8 mouse cellular contexts compared by ENCODE assay signal in genomic region chr10:81350351-81351063, GRCm38 (mm10). TPM values are rescaled to one million over a fixed set of nuclear protein-coding genes. Genes with fewer than 3 reads are reported as not detected.
DNase-seq lines count a peak whose midpoint lies in the region; ATAC-seq and TF ChIP-seq lines count a peak whose summit lies in the region.

Hmg20b (minus strand) TSS chr10:81350480.

- H3K27me3 ChIP-seq in G1E (ENCODE audit: insufficient read depth, low read length) = no peaks in the 10 kb centered on the region; the same call in 1 of the 2 replicates
- H3K27me3 ChIP-seq in forebrain, embryonic 16.5 days (replicated peaks; ENCODE audit: control insufficient read depth, insufficient read depth, low read length) = peaks cover 2% of the 10 kb centered on the region; the same call in 1 of the 2 replicates
- H3K27me3 ChIP-seq in lung, embryonic 14.5 days (ENCODE audit: insufficient read depth, low read length) = no peaks in the 10 kb centered on the region
- H3K27me3 ChIP-seq in thymus, adult 2 months (ENCODE audit: control insufficient read depth, insufficient read depth, low read length) = no peaks in the 10 kb centered on the region

- H3K36me3 ChIP-seq in G1E (replicated peaks) = peaks cover 35% of the 10 kb centered on the region
- H3K36me3 ChIP-seq in forebrain, embryonic 16.5 days (ENCODE audit: control insufficient read depth, insufficient read depth) = no peaks in the 10 kb centered on the region
- peaks cover 21% of the 10 kb centered on the region for H3K36me3 ChIP-seq in lung, embryonic 14.5 days (ENCODE audit: insufficient read depth)
- H3K36me3 ChIP-seq in thymus, adult 2 months (ENCODE audit: control insufficient read depth, insufficient read depth, low read length) = no peaks in the 10 kb centered on the region

- H3K9me3 ChIP-seq in G1E (replicated peaks) = no peaks in the 10 kb centered on the region
- no peaks in the 10 kb centered on the region for H3K9me3 ChIP-seq in forebrain, embryonic 16.5 days (ENCODE audit: control insufficient read depth, low read length)
- H3K9me3 ChIP-seq in lung, embryonic 14.5 days (ENCODE audit: low read depth, low read length) = no peaks in the 10 kb centered on the region

- H3K4me3 ChIP-seq in G1E (ENCODE audit: low read depth, low read length) = peak within 1 kb of the TSS; percentile 97
- peak within 1 kb of the TSS; percentile 70 for H3K4me3 ChIP-seq in forebrain, embryonic 16.5 days (replicated peaks; ENCODE audit: low read length)
- peak within 1 kb of the TSS; percentile 84 for H3K4me3 ChIP-seq in layer of hippocampus, adult 2 months
- peak within 1 kb of the TSS; percentile 79 for H3K4me3 ChIP-seq in lung, embryonic 14.5 days (ENCODE audit: low read depth, low read length)
- H3K4me3 ChIP-seq in olfactory bulb, adult 2 months (ENCODE audit: insufficient read depth, low read depth, low read length) = peak within 1 kb of the TSS; percentile 61
- peak within 1 kb of the TSS; percentile 60 for H3K4me3 ChIP-seq in thymus, adult 2 months (ENCODE audit: control insufficient read depth, insufficient read depth, low read length)

- peak within 1 kb of the TSS; percentile 58; the same call in 1 of the 2 replicates for H3K27ac ChIP-seq in forebrain, embryonic 16.5 days (ENCODE audit: low read length)
- peak within 1 kb of the TSS; percentile 92 for H3K27ac ChIP-seq in layer of hippocampus, adult 2 months
- peak within 1 kb of the TSS; percentile 81 for H3K27ac ChIP-seq in lung, embryonic 14.5 days (ENCODE audit: low read depth)
- H3K27ac ChIP-seq in olfactory bulb, adult 2 months (ENCODE audit: insufficient read depth, low read depth, low read length) = 0 out of 2 replicates have a peak within 1 kb of the TSS, but pooled peaks have one; percentile 48
- peak within 1 kb of the TSS; percentile 26; the same call in 1 of the 2 replicates for H3K27ac ChIP-seq in thymus, adult 2 months (ENCODE audit: control insufficient read depth, insufficient read depth, low read length)

- intact Hi-C loops in heart, postnatal 36 days (cut with DNase I) = no loop called here

- DNase-seq in G1E (ENCODE audit: low spot score) = peak; percentile 94
- peak; percentile 99 to 100 for DNase-seq in cerebellum, adult 18-20 months
- peak; percentile 98 for DNase-seq in heart, postnatal 36 days
- peak; percentile 99 to 100 for DNase-seq in layer of hippocampus, adult 2 months (ENCODE audit: low spot score in 2 of 2)
- peak; percentile 99 for DNase-seq in lung, embryonic 14.5 days
- DNase-seq in thymus, adult 2 months = peak; percentile 99

- peak; percentile 91 for ATAC-seq in G1E (ENCODE audit: extremely low read depth, insufficient number of reproducible peaks, low FRiP score, poor library complexity, severe bottlenecking)
- peak; percentile 96 for ATAC-seq in forebrain, embryonic 16.5 days
- peak; percentile 94 for ATAC-seq in lung, embryonic 14.5 days (ENCODE audit: insufficient read depth)

- peak within 1 kb of the TSS; percentile 95 for H3K4me2 ChIP-seq in forebrain, embryonic 16.5 days (ENCODE audit: low read length)
- H3K4me2 ChIP-seq in lung, embryonic 14.5 days = peak within 1 kb of the TSS; percentile 95

- peak; percentile 79 for TF ChIP-seq CTCF in G1E (IDR thresholded peaks at IDR 0.05; ENCODE audit: low read depth, low read length)
- TF ChIP-seq CTCF in layer of hippocampus, adult 2 months (conservative IDR thresholded peaks at IDR 0.05) = peak; percentile 93
- peak; percentile 93 for TF ChIP-seq CTCF in lung, embryonic 14.5 days (IDR thresholded peaks at IDR 0.05; ENCODE audit: low read depth)
- peak; percentile 87 for TF ChIP-seq CTCF in olfactory bulb, adult 2 months (IDR thresholded peaks at IDR 0.05; ENCODE audit: insufficient read depth, low read depth, low read length)
- TF ChIP-seq CTCF in thymus, adult 2 months (IDR thresholded peaks at IDR 0.05; ENCODE audit: borderline replicate concordance, control insufficient read depth, extremely low read depth, insufficient read depth, low read length, poor library complexity) = peak; percentile 72; the same call in 1 of the 2 replicates

- no peak for TF ChIP-seq POLR2A in olfactory bulb, adult 2 months (IDR thresholded peaks at IDR 0.05; ENCODE audit: insufficient read depth, low read depth, low read length)
- peak; percentile 63; the same call in 1 of the 2 replicates for TF ChIP-seq POLR2A in thymus, adult 2 months (IDR thresholded peaks at IDR 0.05; ENCODE audit: control insufficient read depth, extremely low read depth, insufficient read depth, low read length, poor library complexity)

- WGBS in forebrain, embryonic 16.5 days = under 1% methylated on average over 54 of the region's 54 CpGs
- under 1% methylated on average over 54 of the region's 54 CpGs for WGBS in lung, embryonic 14.5 days
- WGBS in olfactory bulb, adult 2 months = under 1% methylated on average over 54 of the region's 54 CpGs
- WGBS in thymus, adult 2 months = under 1% methylated on average over 54 of the region's 54 CpGs

- H3K9ac ChIP-seq in forebrain, embryonic 16.5 days (replicated peaks; ENCODE audit: low read depth, low read length) = peak within 1 kb of the TSS; percentile 68
- peak within 1 kb of the TSS; percentile 84 for H3K9ac ChIP-seq in lung, embryonic 14.5 days

- peaks cover 67% of the 10 kb centered on the region for H3K4me1 ChIP-seq in G1E (ENCODE audit: insufficient read depth, low read depth, low read length)
- H3K4me1 ChIP-seq in forebrain, embryonic 16.5 days (replicated peaks; ENCODE audit: control insufficient read depth, insufficient read depth, low read length) = peaks cover 22% of the 10 kb centered on the region
- H3K4me1 ChIP-seq in lung, embryonic 14.5 days (ENCODE audit: insufficient read depth) = peaks cover 14% of the 10 kb centered on the region
- H3K4me1 ChIP-seq in olfactory bulb, adult 2 months (ENCODE audit: control insufficient read depth, insufficient read depth, low read length) = peaks cover 27% of the 10 kb centered on the region
- H3K4me1 ChIP-seq in thymus, adult 2 months (replicated peaks; ENCODE audit: control insufficient read depth, insufficient read depth, low read length) = peaks cover 31% of the 10 kb centered on the region

RNA-seq across cellular contexts. Expression of gene Hmg20b, which starts in this region (rescaled TPM):
- total RNA-seq in G1E (2014; fragmentation: Nextera tagmentation) (36.7 and 39.2 TPM in 2 replicates), G1E (2017) (12.0 and 21.9 TPM in 2 replicates)
- polyA plus RNA-seq in G1E (2012) = 142 and 193 TPM in 2 replicates
- 33.4 and 34.2 TPM in 2 replicates for polyA plus RNA-seq in forebrain, embryonic 16.5 days (2015; fragmentation: Nextera tagmentation; extraction: Ambion mirVana)
- 10 to 100 TPM; 60.4 to 67.1 TPM for total RNA-seq in heart, postnatal 36 days (2021)
- 10 to 100 TPM; 27.5 to 30.8 TPM for total RNA-seq in layer of hippocampus, adult 2 months (2021)
- 98.7 and 105 TPM in 2 replicates for polyA plus RNA-seq in lung, embryonic 14.5 days (2014; fragmentation: Nextera tagmentation; extraction: Ambion mirVana)
- polyA plus RNA-seq in olfactory bulb, adult 2 months (2012; ENCODE audit: insufficient read depth, insufficient read length, low replicate concordance, missing spikeins) = not detected in 2 replicates
- 199 and 209 TPM in 2 replicates for polyA plus RNA-seq in thymus, adult 2 months (2012; rRNA removed)

Comparison
In these comparisons a context has a peak if more than half of its experiments do, and no peak if none do; other contexts are left out.
1. Peak in every context shown above with its lines: DNase-seq, ATAC-seq, H3K4me3 ChIP-seq and H3K27ac ChIP-seq.
2. H3K27ac ChIP-seq: peak in every context shown above with its lines; median percentile 92 in layer of hippocampus, adult 2 months; 81 in lung, embryonic 14.5 days; 58 in forebrain, embryonic 16.5 days; 48 in olfactory bulb, adult 2 months; 26 in thymus, adult 2 months.